Mouse (Mus musculus) G1E (cell line): ENCODE results near the gene Aspdh.
A peak's percentile ranks its signal among the peaks of the same experiment; 100 is the strongest.

ENCODE experiments used
- CTCF ChIP-seq: IDR thresholded peaks from 2 replicates; pipeline ENCODE4 v1.5.1; 2012; ENCODE audit warnings: low read depth, low read length, inconsistent platforms, mixed read lengths
- GATA1 ChIP-seq: IDR thresholded peaks from 2 replicates; pipeline ENCODE4 v1.6.1; 2012; ENCODE audit warnings: borderline replicate concordance, low read length, inconsistent platforms, mixed read lengths

DNA sequence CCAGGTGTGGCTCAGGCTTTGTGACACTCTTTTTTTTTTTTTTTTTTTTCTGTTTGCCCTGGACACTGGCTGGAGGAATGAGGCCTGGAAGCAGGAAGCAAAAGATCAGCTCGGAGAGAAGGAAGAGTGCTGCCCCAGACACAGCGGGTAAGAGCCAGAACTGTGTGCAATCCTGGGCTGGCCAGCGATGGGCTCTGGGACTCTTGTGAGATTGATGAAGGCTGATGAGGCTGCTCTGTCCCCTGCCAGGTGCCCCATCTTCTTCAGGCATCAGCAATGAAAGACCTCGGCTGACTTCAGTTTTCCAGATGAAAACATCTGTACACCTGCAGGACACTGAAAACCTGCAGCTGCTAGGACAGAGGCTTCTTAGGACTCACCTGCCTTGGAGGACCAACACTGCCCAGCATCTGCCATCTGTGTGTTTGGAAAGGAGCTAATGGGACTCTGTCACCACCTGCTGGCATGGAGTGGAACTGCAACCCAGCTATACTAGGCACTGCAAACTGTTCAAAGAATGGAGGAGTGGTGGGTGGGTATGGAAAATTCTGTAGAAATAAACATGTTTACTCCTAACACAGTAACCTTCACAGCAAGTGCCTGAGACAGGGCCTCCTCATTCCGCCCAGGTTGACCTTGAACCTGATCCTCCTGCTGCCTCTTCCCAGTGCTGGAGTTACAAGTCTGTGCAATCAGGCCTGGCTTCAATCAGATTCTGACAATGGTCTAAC is 19.8 kb downstream of the Aspdh start:
- peak; percentile 100 for TF ChIP-seq CTCF
- no peak for TF ChIP-seq GATA1
